Mouse (Mus musculus) hindbrain, embryonic 14.5 days (tissue): ENCODE results near the gene Gfra1. TPM values are rescaled to one million over a fixed set of nuclear protein-coding genes. Genes with fewer than 3 reads are reported as not detected.

Experiments
- ATAC-seq: fragments of 200-750 bp; cut with Nextera tagmentation; 2 replicates; pipeline ENCODE4 v1.8.0; 2017; ENCODE audit warnings: moderate number of reproducible peaks, mild to moderate bottlenecking, moderate TSS enrichment, moderate library complexity; ENCODE audit not compliant: low FRiP score
- DNase-seq: peaks from one replicate; pipeline ENCODE4 v3.0.0-alpha.2; 2015; ENCODE audit warnings: low spot score
- H3K27ac ChIP-seq: fragments of 300-500 bp; sonication (generic); 2 replicates; pipeline ENCODE4 v1.5.1; 2014; ENCODE audit warnings: mild to moderate bottlenecking, moderate library complexity
- H3K27me3 ChIP-seq: fragments of 300-500 bp; sonication (generic); 2 replicates; pipeline ENCODE4 v1.6.1; 2014; ENCODE audit warnings: mild to moderate bottlenecking, low read length, mixed read lengths; ENCODE audit not compliant: control insufficient read depth, insufficient read depth
- H3K36me3 ChIP-seq: fragments of 300-500 bp; sonication (generic); replicated peaks from 2 replicates; pipeline ENCODE4 v1.6.1; 2014; ENCODE audit not compliant: control insufficient read depth, insufficient read depth
- H3K4me1 ChIP-seq: fragments of 300-500 bp; sonication (generic); replicated peaks from 2 replicates; pipeline ENCODE4 v1.6.1; 2014; ENCODE audit warnings: antibody characterized with exemption, low read length, mixed read lengths; ENCODE audit not compliant: control insufficient read depth, insufficient read depth
- H3K4me2 ChIP-seq: fragments of 300-500 bp; sonication (generic); replicated peaks from 2 replicates; pipeline ENCODE4 v1.6.1; 2014; ENCODE audit warnings: mild to moderate bottlenecking, moderate library complexity
- H3K4me3 ChIP-seq: fragments of 300-500 bp; sonication (generic); replicated peaks from 2 replicates; pipeline ENCODE4 v1.5.1; 2014; ENCODE audit warnings: mild to moderate bottlenecking, low read length
- H3K9ac ChIP-seq: fragments of 300-500 bp; sonication (generic); 2 replicates; pipeline ENCODE4 v1.6.1; 2014
- H3K9me3 ChIP-seq: fragments of 300-500 bp; sonication (generic); 2 replicates; pipeline ENCODE4 v1.6.1; 2016; ENCODE audit warnings: low read length; ENCODE audit not compliant: control insufficient read depth
- WGBS: fragments of 180-500 bp; shearing (Covaris S2); extraction: QIAGEN DNeasy Blood & Tissue Kit; methylation state at CpG from one replicate; pipeline ENCODE4 v1.1.7; 2014; 5-methylcytosine and 5-hydroxymethylcytosine counted together
- polyA plus RNA-seq: library from polyadenylated mRNA; unstranded; fragments of >200 nt; fragmentation: Nextera tagmentation; extraction: Ambion mirVana; gene quantifications from 2 replicates; pipeline ENCODE4 v1.2.1, GENCODE M21; 2014

Gene Gfra1
- polyA plus RNA-seq, 1 experiment from 2014 or later = 46.0 TPM

DNA sequence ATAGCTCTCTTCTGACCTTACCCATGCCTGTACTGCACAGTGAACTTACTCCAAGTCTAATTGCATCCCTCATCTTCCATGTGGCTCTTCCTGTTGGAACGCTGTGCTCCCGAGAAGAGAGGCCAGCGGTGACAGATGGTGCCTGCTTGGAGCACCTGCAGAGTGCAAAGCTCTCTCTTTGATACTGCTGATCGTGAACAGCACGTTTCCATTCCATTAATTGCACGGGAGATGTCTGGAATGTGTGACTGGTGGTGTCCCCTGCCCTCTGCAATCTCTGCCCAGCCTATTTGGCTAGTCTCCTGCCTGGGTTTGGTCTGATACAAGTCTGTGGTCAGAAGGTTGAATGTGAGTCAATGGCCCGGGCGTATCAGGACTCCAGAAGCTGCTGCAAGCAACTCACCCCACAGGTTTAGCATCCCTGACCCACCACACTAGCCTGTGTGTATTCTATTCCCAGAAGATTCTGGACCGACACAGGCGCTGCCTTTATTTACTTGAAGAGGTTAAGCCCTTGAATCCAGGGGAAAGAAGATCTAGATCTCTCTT is 249.1 kb downstream of the Gfra1 start:
- Histone ChIP-seq H3K4me3 (no peak overlapping the region), H3K4me2 (no peak overlapping the region), H3K27me3 (no peaks in the 10 kb centered on the region), H3K36me3 (no peaks in the 10 kb centered on the region), H3K9me3 (no peaks in the 10 kb centered on the region), H3K9ac (no peak overlapping the region), H3K27ac (no peak overlapping the region), H3K4me1 (no peaks in the 10 kb centered on the region)
- WGBS = 62% methylated on average over 10 of the region's 10 CpGs
- no peak for DNase-seq
- no peak; the same call in 1 of the 2 replicates for ATAC-seq

DNA sequence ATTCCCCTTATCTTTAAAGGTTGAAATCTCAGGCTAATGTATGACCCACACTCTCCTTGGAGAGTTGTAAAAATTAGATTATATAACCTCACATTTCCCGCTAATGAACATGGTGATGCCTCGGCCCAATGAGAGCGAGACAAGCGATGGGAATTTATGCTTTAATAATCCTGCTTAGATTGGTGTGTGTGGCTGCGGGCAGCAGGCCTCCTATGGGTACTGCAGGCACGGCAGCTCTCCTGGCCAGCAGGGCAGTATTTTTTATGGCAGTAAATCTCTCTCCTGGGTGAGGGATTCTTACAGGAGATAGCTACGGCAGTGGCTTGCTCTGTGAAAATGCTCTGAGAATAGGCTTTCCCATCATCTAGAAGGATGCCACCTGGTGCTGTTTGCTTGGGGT is 250.2 kb downstream of the Gfra1 start:
- Histone ChIP-seq H3K36me3 (no peaks in the 10 kb centered on the region), H3K4me1 (no peaks in the 10 kb centered on the region), H3K9me3 (no peaks in the 10 kb centered on the region), H3K4me2 (no peak overlapping the region), H3K27ac (no peak overlapping the region), H3K9ac (no peak overlapping the region), H3K4me3 (no peak overlapping the region), H3K27me3 (no peaks in the 10 kb centered on the region)
- DNase-seq (no peak), ATAC-seq (no peak)
- WGBS = 70% methylated on average over 7 of the region's 7 CpGs

DNA sequence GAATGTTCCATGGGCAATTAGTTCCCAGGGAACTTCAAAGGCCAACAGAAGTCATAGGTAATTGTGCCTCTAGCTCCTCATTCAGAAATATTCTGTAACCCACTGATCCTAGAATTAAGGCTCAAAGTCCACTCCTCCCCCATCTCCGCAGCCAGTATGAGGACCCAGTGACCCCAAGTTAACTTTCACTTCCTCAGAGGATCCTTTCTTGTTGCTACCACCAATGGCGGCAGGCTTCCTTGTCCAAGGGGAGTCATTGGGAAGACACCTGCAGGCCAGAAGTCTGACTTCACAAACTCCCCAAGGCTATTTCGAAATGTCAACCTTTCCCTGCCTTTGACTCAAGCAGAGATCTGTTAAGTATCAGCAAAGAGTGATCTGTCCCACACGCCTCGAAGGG is 253.1 kb downstream of the Gfra1 start:
- Histone ChIP-seq H3K9ac (no peak overlapping the region), H3K27me3 (no peaks in the 10 kb centered on the region), H3K4me2 (no peak overlapping the region), H3K4me1 (no peaks in the 10 kb centered on the region), H3K27ac (no peak overlapping the region), H3K9me3 (no peaks in the 10 kb centered on the region), H3K4me3 (no peak overlapping the region), H3K36me3 (no peaks in the 10 kb centered on the region)
- DNase-seq = no peak
- ATAC-seq = no peak
- WGBS = 89% methylated on average over 5 of the region's 5 CpGs

DNA sequence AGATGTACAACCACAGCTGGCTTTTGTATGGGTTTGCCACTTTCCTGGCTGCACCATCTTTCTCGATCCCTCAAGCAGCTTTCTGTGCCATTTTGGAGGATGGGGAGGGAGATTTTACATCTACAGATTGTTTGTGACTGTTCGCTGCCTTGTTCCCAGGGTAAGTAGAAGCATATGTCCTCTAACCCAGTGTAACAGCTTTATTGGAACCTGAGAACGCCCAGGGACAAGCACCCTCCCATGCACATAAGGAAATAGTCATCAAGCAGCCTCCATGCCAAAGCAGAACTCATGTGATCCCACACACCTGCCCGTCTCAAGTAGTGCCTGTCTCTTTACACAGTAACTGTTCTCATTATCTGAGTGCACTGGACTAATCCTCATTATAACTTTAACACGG is 256.0 kb downstream of the Gfra1 start:
- H3K36me3 ChIP-seq = no peaks in the 10 kb centered on the region
- H3K4me1 ChIP-seq = no peaks in the 10 kb centered on the region
- H3K9me3 ChIP-seq = no peaks in the 10 kb centered on the region
- H3K4me2 ChIP-seq = no peak overlapping the region
- DNase-seq = no peak
- no peaks in the 10 kb centered on the region for H3K27me3 ChIP-seq
- WGBS = 80% methylated on average over 5 of the region's 5 CpGs
- no peak overlapping the region for H3K27ac ChIP-seq
- H3K4me3 ChIP-seq = no peak overlapping the region
- H3K9ac ChIP-seq = no peak overlapping the region
- ATAC-seq = no peak

DNA sequence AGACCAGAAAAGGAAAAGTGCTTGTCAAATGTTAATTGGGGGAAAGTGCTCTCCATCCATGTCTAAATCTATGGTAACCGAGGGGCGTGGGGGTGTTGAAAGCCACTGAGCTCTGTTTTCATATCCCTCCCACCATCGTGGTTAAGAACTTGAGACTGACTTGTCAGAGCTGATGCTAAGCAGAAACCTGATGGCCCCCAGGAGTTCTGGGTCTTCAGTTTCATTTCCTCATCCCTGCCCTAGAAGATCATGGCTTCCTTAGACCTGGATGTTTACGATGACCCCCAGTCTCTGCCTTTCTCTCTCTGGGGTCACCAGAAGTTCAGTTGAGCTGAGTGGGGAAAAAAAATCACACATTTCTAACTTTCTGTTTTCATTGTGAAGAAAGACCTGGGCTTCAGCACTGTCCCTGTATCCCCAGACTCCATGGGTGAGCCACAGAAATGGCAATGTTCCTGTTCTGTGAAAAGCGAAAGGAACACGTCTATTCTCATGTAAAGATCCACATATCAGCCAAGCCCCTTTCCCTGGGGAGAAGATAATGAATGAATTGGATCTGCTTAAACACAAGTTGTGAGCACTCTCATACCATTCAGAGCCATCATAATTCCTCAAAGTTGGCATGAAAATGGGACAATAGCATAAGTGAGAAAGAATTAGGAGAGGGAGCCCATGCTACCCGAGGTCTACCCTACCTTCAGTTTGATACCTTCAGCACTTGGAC is 261.8 kb downstream of the Gfra1 start:
- Histone ChIP-seq H3K4me2 (no peak overlapping the region), H3K9ac (no peak overlapping the region), H3K27ac (no peak overlapping the region), H3K27me3 (no peaks in the 10 kb centered on the region), H3K4me1 (no peaks in the 10 kb centered on the region), H3K9me3 (no peaks in the 10 kb centered on the region), H3K4me3 (no peak overlapping the region), H3K36me3 (no peaks in the 10 kb centered on the region)
- no peak for DNase-seq
- ATAC-seq = no peak
- WGBS = 76% methylated on average over 7 of the region's 7 CpGs

DNA sequence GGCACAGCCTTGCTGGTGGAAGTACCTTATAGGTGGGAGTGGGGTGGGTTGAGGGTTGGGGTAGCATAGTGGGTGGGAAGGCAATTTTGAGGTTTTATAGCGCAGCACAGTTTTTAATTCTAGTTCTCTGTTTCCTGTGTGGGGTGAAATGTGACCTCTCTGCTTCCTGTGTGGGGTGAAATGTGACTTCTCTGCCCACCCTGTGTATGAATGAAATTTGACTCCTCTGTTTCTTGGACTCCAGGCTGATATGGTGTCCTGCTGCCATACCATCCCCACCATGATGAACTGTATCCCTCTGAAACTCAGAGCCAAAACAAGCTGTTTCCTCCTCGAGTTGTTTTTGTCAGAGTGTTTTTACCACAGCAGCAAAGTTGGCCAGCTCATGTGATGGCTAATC is 264.8 kb downstream of the Gfra1 start:
- Histone ChIP-seq H3K4me2 (no peak overlapping the region), H3K4me1 (no peaks in the 10 kb centered on the region), H3K36me3 (no peaks in the 10 kb centered on the region), H3K27ac (no peak overlapping the region), H3K27me3 (no peaks in the 10 kb centered on the region), H3K4me3 (no peak overlapping the region), H3K9me3 (no peaks in the 10 kb centered on the region), H3K9ac (no peak overlapping the region)
- ATAC-seq (no peak), DNase-seq (no peak)
- 74% methylated on average over 2 of the region's 2 CpGs for whole genome bisulfite sequencing

DNA sequence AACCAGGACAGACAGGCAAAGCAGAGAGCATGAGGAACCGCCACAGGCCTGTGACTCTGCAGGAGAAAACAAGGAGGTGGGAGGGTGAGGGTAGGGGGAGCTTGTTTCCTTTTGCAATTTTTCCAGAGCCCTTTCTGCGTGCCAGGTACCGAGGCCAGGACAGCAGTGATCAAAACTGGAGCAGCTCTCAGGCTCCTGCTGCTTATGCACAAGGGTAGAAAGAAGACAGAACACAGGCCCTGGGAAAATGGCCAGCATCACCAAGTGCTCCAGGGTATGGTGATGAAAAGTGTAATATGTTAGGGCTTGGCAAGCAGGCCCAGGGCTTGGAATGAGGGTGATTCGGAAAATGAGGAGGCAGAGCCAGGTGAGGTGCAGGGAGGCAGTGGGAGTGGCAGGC is 269.2 kb downstream of the Gfra1 start:
- WGBS = 48% methylated on average over 4 of the region's 4 CpGs
- DNase-seq (no peak), ATAC-seq (no peak)

More for the DNA sequence above, 269.2 kb downstream of the Gfra1 start:
- Histone ChIP-seq H3K36me3 (no peaks in the 10 kb centered on the region), H3K4me1 (no peaks in the 10 kb centered on the region), H3K27ac (no peak overlapping the region), H3K4me3 (no peak overlapping the region), H3K27me3 (no peaks in the 10 kb centered on the region), H3K9me3 (no peaks in the 10 kb centered on the region), H3K9ac (no peak overlapping the region), H3K4me2 (no peak overlapping the region)

Other genes starting within 250 kb of the Gfra1 start
- not detected in 2 replicates for gene Ccdc172, start 56.1 kb upstream of the Gfra1 start, polyA plus RNA-seq
- gene Pnlip, start 196.6 kb upstream of the Gfra1 start, polyA plus RNA-seq = 2.1 and 2.2 TPM in 2 replicates